Mouse (Mus musculus) thymus, adult 2 months (tissue): ENCODE measurements around the gene Sik3. TPM values are rescaled to one million over a fixed set of nuclear protein-coding genes. Genes with fewer than 3 reads are reported as not detected.

ENCODE experiments used
- DNase-seq: peaks from one replicate; pipeline ENCODE4 v3.0.0; 2021
- H3K27ac ChIP-seq: fragments of 200-500 bp; 2 replicates; pipeline ENCODE4 v1.5.1; 2012; ENCODE audit warnings: low read length, control low read depth; ENCODE audit not compliant: control insufficient read depth, insufficient read depth
- H3K27me3 ChIP-seq: fragments of 200-500 bp; 2 replicates; pipeline ENCODE4 v1.6.1; 2012; ENCODE audit warnings: mild to moderate bottlenecking, low read length, moderate library complexity, mixed read lengths; ENCODE audit not compliant: control insufficient read depth, insufficient read depth
- H3K36me3 ChIP-seq: fragments of 200-500 bp; 2 replicates; pipeline ENCODE4 v1.6.1; 2012; ENCODE audit warnings: mild to moderate bottlenecking, low read length, moderate library complexity; ENCODE audit not compliant: control insufficient read depth, insufficient read depth
- H3K4me1 ChIP-seq: fragments of 200-500 bp; replicated peaks from 2 replicates; pipeline ENCODE4 v1.6.1; 2012; ENCODE audit warnings: low read length; ENCODE audit not compliant: control insufficient read depth, insufficient read depth
- H3K4me3 ChIP-seq: fragments of 200-500 bp; 2 replicates; pipeline ENCODE4 v1.5.1; 2012; ENCODE audit warnings: mild to moderate bottlenecking, low read length, control low read depth, moderate library complexity; ENCODE audit not compliant: control insufficient read depth, insufficient read depth
- CTCF ChIP-seq: fragments of 200-500 bp; IDR thresholded peaks from 2 replicates; pipeline ENCODE4 v1.5.1; 2012; ENCODE audit warnings: mild to moderate bottlenecking, control low read depth, low read length, moderate library complexity, borderline replicate concordance; ENCODE audit not compliant: control insufficient read depth, poor library complexity, insufficient read depth; ENCODE audit errors: extremely low read depth
- POLR2A ChIP-seq: fragments of 200-500 bp; IDR thresholded peaks from 2 replicates; pipeline ENCODE4 v1.6.1; 2012; ENCODE audit warnings: mild to moderate bottlenecking, low read length, control low read depth, moderate library complexity; ENCODE audit not compliant: control insufficient read depth, poor library complexity, insufficient read depth; ENCODE audit errors: extremely low read depth
- WGBS: fragments of 180-500 bp; shearing (Covaris S2); methylation state at CpG from one replicate; pipeline ENCODE4 v1.1.7; 2018; 5-methylcytosine and 5-hydroxymethylcytosine counted together
- polyA plus RNA-seq: library from polyadenylated mRNA; depleted of rRNA; stranded (reverse); fragments of >200 nt; gene quantifications from 2 replicates; pipeline ENCODE4 v1.2.3, GENCODE M21; 2012; rRNA removed

Sik3 gene
- polyA plus RNA-seq: 28.5 and 29.4 TPM in 2 replicates

- Histone ChIP-seq H3K27me3 (no peaks in the 10 kb centered on the region), H3K4me1 (peaks cover 19% of the 10 kb centered on the region), H3K36me3 (no peaks in the 10 kb centered on the region), H3K4me3 (peak within 1 kb of the TSS; percentile 64), H3K27ac (no peak within 1 kb of the TSS)
- TF ChIP-seq POLR2A (0 out of 2 replicates have a peak, but pooled peaks have one; percentile 17), CTCF (peak; percentile 88; the same call in 1 of the 2 replicates)
- DNase-seq: peak; percentile 95
- 5% methylated on average over 75 of the region's 78 CpGs for whole genome bisulfite sequencing
These were observed at the start of gene Sik3, which contains the start of gene Pafah1b2 for GRCm38 (mm10) chr9:46012091-46013008. TSS of gene Sik3 (plus strand) at chr9:46012820. TSS of gene Pafah1b2 (minus strand) at chr9:46012690.

GRCm38 (mm10) chr9:45963577-45963976 lies 49.0 kb upstream of the Sik3 start:
- no peak overlapping the region for H3K4me3 ChIP-seq
- H3K27me3 ChIP-seq: no peaks in the 10 kb centered on the region
- no peak overlapping the region for H3K27ac ChIP-seq
- peaks cover 50% of the 10 kb centered on the region for H3K36me3 ChIP-seq
- 96% methylated on average over 6 of the region's 6 CpGs for WGBS
- no peak for TF ChIP-seq POLR2A
- TF ChIP-seq CTCF: no peak
- H3K4me1 ChIP-seq: no peaks in the 10 kb centered on the region
- no peak for DNase-seq

GRCm38 (mm10) chr9:45976884-45977283 lies 35.7 kb upstream of the Sik3 start:
- 0 out of 2 replicates have a peak, but pooled peaks cover 2% of the 10 kb centered on the region for H3K4me1 ChIP-seq
- TF ChIP-seq CTCF (no peak), POLR2A (no peak)
- no peaks in the 10 kb centered on the region for H3K27me3 ChIP-seq
- H3K27ac ChIP-seq: no peak overlapping the region
- DNase-seq: no peak
- H3K36me3 ChIP-seq: peaks cover 44% of the 10 kb centered on the region
- H3K4me3 ChIP-seq: no peak overlapping the region
- WGBS: 94% methylated on average over 2 of the region's 2 CpGs

GRCm38 (mm10) chr9:45979778-45980177 lies 32.8 kb upstream of the Sik3 start:
- peaks cover 17% of the 10 kb centered on the region for H3K36me3 ChIP-seq
- peaks cover 16% of the 10 kb centered on the region for H3K4me1 ChIP-seq
- no peak for DNase-seq
- no peak for TF ChIP-seq POLR2A
- no peak for TF ChIP-seq CTCF
- no peaks in the 10 kb centered on the region for H3K27me3 ChIP-seq
- WGBS: 95% methylated on average over 2 of the region's 2 CpGs
- no peak overlapping the region for H3K27ac ChIP-seq
- no peak overlapping the region for H3K4me3 ChIP-seq

DNA sequence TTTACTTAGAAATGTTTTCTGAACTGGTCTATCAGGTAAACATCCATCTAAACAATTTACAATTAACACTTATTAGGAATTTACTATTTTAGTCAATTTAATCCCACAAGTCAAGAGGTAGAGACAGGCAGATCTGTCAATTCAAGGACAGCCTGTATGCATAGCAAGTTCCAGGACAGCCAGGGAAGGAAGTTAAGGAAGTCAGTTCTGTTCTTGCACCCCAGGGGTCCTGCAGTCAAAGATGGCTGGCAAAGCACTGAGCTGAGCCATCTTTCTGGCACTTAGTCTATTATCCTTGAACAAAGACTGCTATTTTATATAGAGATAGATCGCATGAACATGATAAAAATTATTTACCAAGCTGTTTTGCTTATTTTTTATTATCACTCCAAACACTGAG lies 32.0 kb upstream of the Sik3 start:
- no peaks in the 10 kb centered on the region for H3K27me3 ChIP-seq
- H3K27ac ChIP-seq: no peak overlapping the region
- H3K36me3 ChIP-seq: peaks cover 9% of the 10 kb centered on the region
- TF ChIP-seq POLR2A: no peak
- TF ChIP-seq CTCF: no peak
- WGBS: 97% methylated on average over 1 of the region's 1 CpGs
- DNase-seq: no peak
- H3K4me1 ChIP-seq: peaks cover 18% of the 10 kb centered on the region
- H3K4me3 ChIP-seq: no peak overlapping the region

DNA sequence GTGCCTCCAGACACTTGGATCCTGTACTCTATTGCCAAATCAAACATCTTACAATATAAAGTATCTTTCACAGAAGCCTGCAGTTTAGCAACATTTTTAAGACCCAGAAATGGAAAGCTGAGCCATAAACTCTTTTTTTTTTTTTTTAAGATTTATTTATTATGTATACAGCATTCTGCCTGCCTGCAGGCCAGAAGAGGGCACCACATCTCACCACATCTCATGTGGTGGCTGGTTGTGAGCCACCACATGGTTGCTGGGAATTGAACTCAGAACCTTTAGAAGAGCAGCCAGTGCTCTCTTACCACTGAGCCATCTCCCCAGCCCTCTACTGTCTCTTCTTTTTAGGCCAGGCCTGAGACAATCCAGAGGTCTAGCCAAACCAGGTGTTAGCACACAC lies 31.3 kb upstream of the Sik3 start:
- Histone ChIP-seq H3K4me3 (no peak overlapping the region), H3K4me1 (peaks cover 18% of the 10 kb centered on the region), H3K27me3 (no peaks in the 10 kb centered on the region), H3K36me3 (peaks cover 5% of the 10 kb centered on the region), H3K27ac (no peak overlapping the region)
- TF ChIP-seq CTCF (no peak), POLR2A (no peak)
- DNase-seq: no peak
